Mouse (Mus musculus): ENCODE measurements at regions not wholly inside any gene's neighbourhood (a gene's known extent, or its start where the extent isn't known, plus 50 kb on each side); places are given as distances from the start of the nearest gene placed in this dataset.

DNA sequence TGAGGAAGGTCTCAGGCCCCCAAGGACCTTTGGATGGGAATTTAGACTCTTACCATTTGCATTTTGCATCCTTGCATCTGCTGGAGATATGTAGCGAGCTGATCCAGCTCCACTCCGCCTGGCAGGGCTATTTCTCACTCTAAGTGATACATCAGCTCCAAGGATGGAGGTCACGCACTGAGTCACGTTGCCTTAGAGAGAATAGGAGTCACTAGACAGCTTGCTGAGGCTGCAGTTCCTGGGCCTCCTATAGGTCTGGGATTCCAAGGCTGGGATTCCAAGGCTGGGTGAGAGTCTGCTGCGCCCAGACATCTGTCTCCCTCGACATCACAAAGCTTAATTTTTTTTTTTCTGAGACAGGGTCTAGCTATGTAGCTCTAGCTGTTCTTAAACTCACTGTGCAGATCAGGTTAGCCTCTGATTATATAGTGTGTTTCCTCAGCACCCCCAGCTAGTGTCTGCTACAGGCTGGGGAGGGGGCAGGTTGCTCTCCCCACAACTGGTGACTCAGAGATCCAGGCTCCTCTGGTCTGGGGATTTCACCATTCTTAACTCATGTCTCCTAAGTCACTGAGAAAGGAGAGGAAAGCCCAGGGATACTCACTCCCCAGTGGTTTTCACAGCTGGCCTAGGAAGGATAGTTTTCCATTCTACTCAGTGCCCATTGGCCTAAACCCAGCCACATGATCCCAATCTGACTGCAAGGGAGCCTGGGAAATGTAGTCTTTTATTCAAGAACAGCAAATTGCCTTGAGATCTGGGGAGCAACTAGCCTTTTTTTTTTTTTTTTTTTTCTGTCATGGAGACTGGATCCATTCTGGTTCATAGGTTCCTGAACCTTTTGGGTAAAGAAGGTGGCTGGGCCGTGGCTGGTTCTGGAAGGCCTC is 76.4 kb upstream of the Grik3 start:
- no peaks in the 10 kb centered on the region for H3K9me3 ChIP-seq

DNA sequence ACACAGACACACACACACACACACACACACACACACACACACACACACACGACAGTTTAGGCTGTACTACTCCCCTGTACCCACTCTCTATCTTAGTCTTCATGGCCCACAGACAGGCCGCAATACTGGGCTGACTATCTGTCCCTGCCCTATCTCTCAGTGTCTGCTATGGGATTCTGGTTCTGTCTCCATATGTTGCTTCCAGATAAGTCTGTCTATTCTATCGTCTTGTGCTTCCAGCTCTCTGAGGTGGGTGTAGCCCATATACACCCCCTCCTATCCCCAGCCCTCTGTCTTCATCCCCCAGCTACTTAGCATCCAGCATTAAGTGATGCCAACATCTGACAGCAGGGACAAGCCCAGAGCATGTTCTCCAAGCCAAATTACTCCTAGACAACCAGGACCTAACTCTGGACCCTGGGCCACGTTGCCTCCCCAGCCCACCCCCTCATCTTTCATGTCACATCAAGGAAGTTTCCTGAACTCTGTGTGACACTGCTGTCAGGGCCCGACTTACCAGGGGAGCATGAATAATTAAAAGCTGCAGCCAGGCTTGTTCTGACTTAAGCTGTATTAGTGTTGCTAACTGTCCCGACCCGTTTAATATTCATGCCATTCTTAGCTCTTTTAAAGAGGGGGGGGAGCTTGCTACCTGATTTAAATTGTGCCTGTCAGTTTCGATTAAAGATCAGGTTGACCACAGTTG is 79.6 kb upstream of the Grik3 start:
- Histone ChIP-seq H3K36me3 (replicated peaks; ENCODE audit: low read length) (no peaks in the 10 kb centered on the region), H3K4me1 (peaks cover 11% of the 10 kb centered on the region), H3K27me3 (replicated peaks) (peaks cover 48% of the 10 kb centered on the region), H3K4me3 (replicated peaks) (no peak overlapping the region), H3K9me3 (no peaks in the 10 kb centered on the region)
- TF ChIP-seq GATA1 (IDR thresholded peaks at IDR 0.05; ENCODE audit: borderline replicate concordance, low read length) (no peak), FLI1 (IDR thresholded peaks at IDR 0.05; ENCODE audit: low read length) (no peak)

More for the DNA sequence above, 76.4 kb upstream of the Grik3 start:
- Histone ChIP-seq H3K4me1 (peaks cover 11% of the 10 kb centered on the region), H3K4me3 (replicated peaks) (no peak overlapping the region), H3K36me3 (replicated peaks; ENCODE audit: low read length) (no peaks in the 10 kb centered on the region), H3K27me3 (replicated peaks) (peaks cover 43% of the 10 kb centered on the region)
- TF ChIP-seq GATA1 (IDR thresholded peaks at IDR 0.05; ENCODE audit: borderline replicate concordance, low read length) (no peak), FLI1 (IDR thresholded peaks at IDR 0.05; ENCODE audit: low read length) (no peak)

DNA sequence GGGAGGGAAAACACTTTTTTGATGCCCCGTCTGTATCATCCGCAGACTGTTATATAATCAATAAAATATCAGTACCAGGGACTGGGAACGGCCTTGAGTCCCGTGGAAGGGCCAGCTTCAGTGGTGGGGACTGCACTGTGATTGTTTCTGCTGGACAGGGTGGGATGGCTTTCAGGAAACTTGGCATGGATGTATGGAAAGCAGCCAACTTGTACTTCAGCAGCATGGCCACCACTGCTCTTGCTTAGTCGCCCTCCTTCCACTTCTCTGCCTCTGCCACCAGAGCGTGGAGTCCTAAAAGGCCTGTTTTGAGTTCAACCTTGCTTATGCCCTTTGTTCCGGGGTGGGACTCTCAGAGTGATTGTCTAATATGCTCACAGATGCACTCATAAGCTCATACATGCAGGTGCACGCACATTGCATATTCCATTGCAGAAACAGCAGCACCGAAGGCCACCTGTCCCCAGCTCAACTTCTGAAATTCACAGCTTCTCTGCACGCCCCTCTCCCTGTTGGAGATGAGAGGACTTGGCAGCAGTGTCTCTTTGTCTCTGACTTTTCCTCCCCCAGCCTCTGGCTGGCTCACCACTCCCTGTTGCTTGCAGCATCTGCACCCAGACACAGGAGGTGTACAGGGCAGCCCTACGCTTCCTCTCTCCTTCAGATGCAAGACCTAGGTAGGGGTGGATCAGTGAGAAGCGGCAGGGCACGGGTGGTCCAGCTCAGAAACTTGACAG is 91.0 kb upstream of the Grik3 start:
- H3K9me3 ChIP-seq = no peaks in the 10 kb centered on the region
- no peak for TF ChIP-seq GATA1 (IDR thresholded peaks at IDR 0.05; ENCODE audit: borderline replicate concordance, low read length)
- TF ChIP-seq FLI1 (IDR thresholded peaks at IDR 0.05; ENCODE audit: low read length) = no peak
- H3K4me1 ChIP-seq = peaks cover 6% of the 10 kb centered on the region
- no peaks in the 10 kb centered on the region for H3K36me3 ChIP-seq (replicated peaks; ENCODE audit: low read length)
- peaks cover 65% of the 10 kb centered on the region for H3K27me3 ChIP-seq (replicated peaks)
- H3K4me3 ChIP-seq (replicated peaks) = no peak overlapping the region

DNA sequence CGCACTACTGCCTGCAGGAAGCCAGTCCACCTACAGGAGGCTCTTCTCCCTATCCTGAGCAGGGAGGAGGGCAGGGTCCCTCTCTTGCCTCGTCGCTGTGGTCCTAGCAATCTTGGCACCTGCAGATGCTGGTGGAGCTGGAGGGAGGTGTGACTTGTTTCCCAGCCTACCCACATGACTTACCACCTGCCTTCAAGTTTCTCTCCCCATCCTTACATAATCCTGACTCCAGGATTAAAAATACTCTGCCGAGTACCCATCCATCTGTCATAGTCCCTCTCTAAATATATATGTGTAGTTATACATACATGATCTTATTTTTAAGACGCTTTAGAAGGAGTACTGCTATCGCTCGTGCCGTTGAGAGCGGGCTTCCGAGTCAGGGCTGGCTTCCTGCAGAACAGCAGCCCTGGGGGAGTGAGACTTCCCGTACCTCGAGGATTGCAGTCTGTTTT is 93.5 kb upstream of the Grik3 start:
- H3K4me3 ChIP-seq (replicated peaks) = no peak overlapping the region
- no peak for TF ChIP-seq FLI1 (IDR thresholded peaks at IDR 0.05; ENCODE audit: low read length)
- no peak for TF ChIP-seq GATA1 (IDR thresholded peaks at IDR 0.05; ENCODE audit: borderline replicate concordance, low read length)
- H3K9me3 ChIP-seq = no peaks in the 10 kb centered on the region

DNA sequence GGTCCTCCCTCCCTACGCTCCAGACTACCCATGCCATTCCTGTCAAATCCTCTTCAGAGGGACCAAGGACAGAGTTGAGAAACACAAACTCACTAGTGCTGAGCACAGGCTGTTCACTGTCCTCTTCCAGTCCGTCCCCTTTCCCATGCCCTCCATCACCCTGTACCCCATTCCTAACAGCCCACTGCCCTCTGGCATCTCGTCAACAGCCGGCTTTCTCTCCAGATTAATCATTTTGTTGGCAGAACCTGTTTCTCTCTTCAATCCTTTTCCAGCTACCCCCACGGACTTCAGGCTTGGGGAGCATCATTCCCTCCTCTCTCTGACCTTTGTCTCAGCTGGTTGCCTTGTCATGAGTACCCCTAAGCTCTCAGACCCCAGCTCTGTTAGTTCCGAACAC is 99.2 kb upstream of the Grik3 start:
- Histone ChIP-seq H3K9me3 (peaks cover 5% of the 10 kb centered on the region), H3K4me1 (peaks cover 3% of the 10 kb centered on the region), H3K4me3 (replicated peaks) (no peak overlapping the region), H3K27me3 (replicated peaks) (peaks cover 28% of the 10 kb centered on the region), H3K36me3 (replicated peaks; ENCODE audit: low read length) (no peaks in the 10 kb centered on the region)
- no peak for TF ChIP-seq FLI1 (IDR thresholded peaks at IDR 0.05; ENCODE audit: low read length)
- no peak for TF ChIP-seq GATA1 (IDR thresholded peaks at IDR 0.05; ENCODE audit: borderline replicate concordance, low read length)

More for the DNA sequence above, 93.5 kb upstream of the Grik3 start:
- H3K36me3 ChIP-seq (replicated peaks; ENCODE audit: low read length) = no peaks in the 10 kb centered on the region
- peaks cover 56% of the 10 kb centered on the region for H3K27me3 ChIP-seq (replicated peaks)
- H3K4me1 ChIP-seq = peaks cover 6% of the 10 kb centered on the region

DNA sequence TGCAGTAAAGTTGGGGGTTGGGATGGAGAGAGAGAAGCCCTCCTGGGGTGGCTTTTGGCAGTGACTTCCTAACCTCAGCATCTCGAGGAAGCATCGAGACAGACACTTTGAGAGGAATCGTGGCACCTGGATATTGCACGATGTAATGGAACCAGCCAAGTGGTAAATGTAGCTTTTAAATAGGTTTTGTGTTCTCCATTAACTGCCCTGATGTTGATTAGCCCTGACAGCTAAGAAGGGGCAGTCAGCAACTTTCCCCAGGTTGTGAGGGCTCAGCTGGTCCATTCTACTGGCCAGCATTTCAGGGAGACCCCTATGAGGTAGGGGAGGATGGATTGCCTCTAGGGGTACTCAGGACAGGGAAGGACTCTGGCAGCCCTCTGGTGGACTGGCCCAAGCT is 104.7 kb upstream of the Grik3 start:
- Histone ChIP-seq H3K36me3 (replicated peaks; ENCODE audit: low read length) (no peaks in the 10 kb centered on the region), H3K27me3 (replicated peaks) (peaks cover 16% of the 10 kb centered on the region), H3K4me1 (no peaks in the 10 kb centered on the region), H3K4me3 (replicated peaks) (no peak overlapping the region), H3K9me3 (peaks cover 29% of the 10 kb centered on the region)
- TF ChIP-seq GATA1 (IDR thresholded peaks at IDR 0.05; ENCODE audit: borderline replicate concordance, low read length) = no peak
- TF ChIP-seq FLI1 (IDR thresholded peaks at IDR 0.05; ENCODE audit: low read length) = no peak

DNA sequence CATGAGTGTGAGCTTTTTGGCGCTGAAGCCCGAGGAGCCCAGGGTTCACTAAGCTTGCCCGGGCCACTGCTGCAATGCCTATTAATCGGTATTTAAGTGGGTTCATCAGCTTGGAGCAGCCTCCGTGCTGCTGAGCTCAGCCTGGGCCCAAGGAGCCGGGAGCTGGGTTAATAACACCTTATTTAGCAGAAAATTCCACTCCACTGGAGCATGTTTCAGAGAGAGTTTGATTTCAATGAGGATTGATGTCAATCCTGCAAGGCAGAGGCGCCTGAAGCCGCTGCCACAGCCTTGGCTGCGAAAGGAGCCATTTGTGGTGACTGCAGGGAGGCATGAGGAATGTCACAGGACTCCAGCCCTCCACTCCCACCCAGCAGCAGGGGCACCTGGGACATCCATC is 126.5 kb upstream of the Grik3 start:
- Histone ChIP-seq H3K4me3 (replicated peaks) (no peak overlapping the region), H3K27me3 (replicated peaks) (peaks cover 36% of the 10 kb centered on the region), H3K9me3 (no peaks in the 10 kb centered on the region), H3K36me3 (replicated peaks; ENCODE audit: low read length) (no peaks in the 10 kb centered on the region), H3K4me1 (no peaks in the 10 kb centered on the region)
- no peak for TF ChIP-seq GATA1 (IDR thresholded peaks at IDR 0.05; ENCODE audit: borderline replicate concordance, low read length)
- no peak for TF ChIP-seq FLI1 (IDR thresholded peaks at IDR 0.05; ENCODE audit: low read length)

DNA sequence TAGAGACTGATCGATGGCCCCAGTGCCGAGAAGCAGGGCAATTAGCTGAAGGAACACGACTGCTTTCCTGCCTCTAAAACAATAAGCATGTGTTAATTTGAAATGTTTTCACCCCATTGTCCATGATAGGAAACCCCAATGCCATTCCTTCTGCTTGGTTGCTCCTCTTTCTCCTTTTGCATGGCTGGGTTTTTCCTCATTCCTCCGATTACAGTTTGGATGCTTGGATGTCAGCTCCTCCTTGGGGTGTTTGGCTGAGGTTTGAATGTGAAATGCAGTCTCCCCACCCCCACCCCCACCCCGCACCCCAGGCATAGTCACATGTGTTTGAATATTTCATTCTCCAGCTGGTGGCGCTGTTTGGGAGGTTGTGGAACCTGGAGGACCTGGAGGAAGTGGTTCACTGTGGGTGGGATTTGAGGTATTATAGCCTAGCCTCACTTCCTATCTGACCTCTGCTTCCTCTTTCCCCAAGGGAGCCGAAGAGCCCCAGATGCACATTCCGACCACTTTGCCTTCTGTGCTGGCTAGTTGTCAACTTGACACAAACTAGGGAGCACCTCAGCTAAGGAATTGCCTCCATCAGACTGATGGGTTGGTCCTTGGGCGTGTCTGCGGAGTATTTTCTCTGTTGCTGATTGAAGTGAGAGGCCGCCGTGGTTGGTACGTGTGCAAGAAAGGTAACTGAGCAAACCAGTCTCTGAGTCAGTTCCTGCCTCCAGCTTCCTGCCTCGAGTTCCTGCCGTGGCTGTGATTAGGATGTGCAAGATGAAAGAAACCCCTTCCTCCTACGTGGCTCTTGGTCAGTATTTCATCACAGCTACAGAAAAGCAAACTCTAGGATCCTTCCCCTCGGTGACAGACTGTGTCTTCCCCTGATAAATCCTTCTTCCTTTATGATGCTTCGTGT is 128.6 kb upstream of the Grik3 start:
- Histone ChIP-seq H3K9me3 (no peaks in the 10 kb centered on the region), H3K4me1 (no peaks in the 10 kb centered on the region), H3K36me3 (replicated peaks; ENCODE audit: low read length) (no peaks in the 10 kb centered on the region), H3K27me3 (replicated peaks) (peaks cover 43% of the 10 kb centered on the region), H3K4me3 (replicated peaks) (no peak overlapping the region)
- no peak for TF ChIP-seq GATA1 (IDR thresholded peaks at IDR 0.05; ENCODE audit: borderline replicate concordance, low read length)
- TF ChIP-seq FLI1 (IDR thresholded peaks at IDR 0.05; ENCODE audit: low read length) = no peak

DNA sequence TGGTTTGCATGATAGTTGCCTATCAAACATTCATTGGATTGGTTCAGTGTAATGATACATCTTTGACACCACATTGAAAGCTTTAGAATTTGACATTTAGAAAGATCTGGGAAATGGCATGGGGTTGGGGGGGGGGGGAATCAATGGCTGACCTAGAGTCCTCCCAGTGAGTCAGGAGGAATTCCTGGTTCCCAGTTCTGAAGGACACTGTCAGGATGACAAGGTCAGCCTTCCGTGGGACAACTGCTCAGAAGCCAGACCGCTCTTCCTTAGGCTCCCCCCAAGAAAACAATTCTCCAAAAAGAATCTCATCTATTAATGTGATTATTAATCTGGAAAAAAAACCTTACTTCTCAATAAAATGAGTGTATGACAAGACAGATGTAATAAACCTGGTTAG is 132.1 kb upstream of the Grik3 start:
- TF ChIP-seq FLI1 (IDR thresholded peaks at IDR 0.05; ENCODE audit: low read length) (no peak), GATA1 (IDR thresholded peaks at IDR 0.05; ENCODE audit: borderline replicate concordance, low read length) (no peak)
- H3K27me3 ChIP-seq (replicated peaks) = peaks cover 51% of the 10 kb centered on the region
- H3K36me3 ChIP-seq (replicated peaks; ENCODE audit: low read length) = no peaks in the 10 kb centered on the region
- H3K4me1 ChIP-seq = no peaks in the 10 kb centered on the region
- H3K9me3 ChIP-seq = no peaks in the 10 kb centered on the region
- H3K4me3 ChIP-seq (replicated peaks) = no peak overlapping the region

All from megakaryocyte, embryonic 14.5 days (primary cell).